ENCODE assay signal across 8 mouse cellular contexts in genomic region chr11:97628568-97629518, GRCm38 (mm10). TPM values are rescaled to one million over a fixed set of nuclear protein-coding genes. Genes with fewer than 3 reads are reported as not detected.
A peak's percentile ranks its signal among the peaks of the same experiment; 100 is the strongest.
DNase-seq lines count a peak whose midpoint lies in the region; ATAC-seq and TF ChIP-seq lines count a peak whose summit lies in the region.

No protein-coding gene starts in this region.

- H3K4me3 ChIP-seq in G1E (ENCODE audit: low read depth, low read length): peak overlapping the region; percentile 70
- peak overlapping the region; percentile 67 for H3K4me3 ChIP-seq in forebrain, embryonic 14.5 days (ENCODE audit: low read depth, low read length)
- H3K4me3 ChIP-seq in intestine, embryonic 15.5 days (replicated peaks): peak overlapping the region; percentile 74

- TF ChIP-seq CTCF in G1E (IDR thresholded peaks at IDR 0.05; ENCODE audit: low read depth, low read length): no peak

- H3K36me3 ChIP-seq in G1E (replicated peaks): peaks cover 14% of the 10 kb centered on the region
- no peaks in the 10 kb centered on the region for H3K36me3 ChIP-seq in forebrain, embryonic 14.5 days (ENCODE audit: control insufficient read depth, insufficient read depth, low read length)
- no peaks in the 10 kb centered on the region for H3K36me3 ChIP-seq in intestine, embryonic 15.5 days

- WGBS in forebrain, embryonic 14.5 days: under 1% methylated on average over 71 of the region's 106 CpGs
- WGBS in intestine, embryonic 15.5 days: under 1% methylated on average over 91 of the region's 106 CpGs

- H3K9ac ChIP-seq in forebrain, embryonic 14.5 days (ENCODE audit: low read length): peak overlapping the region; percentile 79
- H3K9ac ChIP-seq in intestine, embryonic 15.5 days: peak overlapping the region; percentile 70

- H3K27ac ChIP-seq in forebrain, embryonic 14.5 days (ENCODE audit: low read depth, low read length): no peak overlapping the region
- H3K27ac ChIP-seq in intestine, embryonic 15.5 days: no peak overlapping the region

- ATAC-seq in G1E (ENCODE audit: extremely low read depth, insufficient number of reproducible peaks, low FRiP score, poor library complexity, severe bottlenecking): no peak
- ATAC-seq in forebrain, embryonic 14.5 days: peak; percentile 41
- peak; percentile 52 for ATAC-seq in intestine, embryonic 15.5 days

- H3K4me1 ChIP-seq in G1E (ENCODE audit: insufficient read depth, low read depth, low read length): peaks cover 41% of the 10 kb centered on the region
- H3K4me1 ChIP-seq in forebrain, embryonic 14.5 days (ENCODE audit: control insufficient read depth, insufficient read depth, low read length): peaks cover 5% of the 10 kb centered on the region
- H3K4me1 ChIP-seq in intestine, embryonic 15.5 days (replicated peaks): peaks cover 27% of the 10 kb centered on the region

- peaks cover 25% of the 10 kb centered on the region for H3K9me3 ChIP-seq in G1E (replicated peaks)
- H3K9me3 ChIP-seq in forebrain, embryonic 14.5 days (replicated peaks; ENCODE audit: control insufficient read depth, low read length): no peaks in the 10 kb centered on the region
- no peaks in the 10 kb centered on the region for H3K9me3 ChIP-seq in intestine, embryonic 15.5 days

- intact Hi-C loops in heart, postnatal 10 days (cut with DNase I): no loop called here

- H3K27me3 ChIP-seq in G1E (ENCODE audit: insufficient read depth, low read length): peaks cover 39% of the 10 kb centered on the region
- peaks cover 53% of the 10 kb centered on the region for H3K27me3 ChIP-seq in forebrain, embryonic 14.5 days (replicated peaks; ENCODE audit: control insufficient read depth, insufficient read depth, low read length)
- H3K27me3 ChIP-seq in intestine, embryonic 15.5 days (replicated peaks): peaks cover 75% of the 10 kb centered on the region

- peak overlapping the region; percentile 83 for H3K4me2 ChIP-seq in forebrain, embryonic 14.5 days (ENCODE audit: low read length)
- H3K4me2 ChIP-seq in intestine, embryonic 15.5 days (replicated peaks): peak overlapping the region; percentile 96

- DNase-seq in heart, adult 18-20 months: peak; percentile 14 to 32
- DNase-seq in heart, postnatal 10 days: no peak
- DNase-seq in G1E (ENCODE audit: low spot score): peak; percentile 23
- DNase-seq in forebrain, embryonic 14.5 days (ENCODE audit: low spot score): peak; percentile 27
- peak; percentile 21 for DNase-seq in lung, postnatal 36 days
- DNase-seq in testis, postnatal 10 days (ENCODE audit: low spot score): peak; percentile 59
- DNase-seq in right cerebral cortex, postnatal 4 days: no peak

RNA-seq across cellular contexts. Expression of gene Epop, which starts 0.7 kb away (rescaled TPM):
- 1 to 10 TPM in 1 of 2 experiments, under 1 TPM in 1; 0.84 to 1.1 TPM for total RNA-seq in heart, adult 18-20 months (2021)
- 1 to 10 TPM in 1 of 2 experiments, under 1 TPM in 1; 0.57 to 1.0 TPM for total RNA-seq in heart, postnatal 10 days (2021)
- total RNA-seq in G1E (2014; fragmentation: Nextera tagmentation) (2.6 and 4.5 TPM in 2 replicates), G1E (2017) (2.7 and 3.9 TPM in 2 replicates)
- polyA plus RNA-seq in G1E (2012): 60.9 and 77.7 TPM in 2 replicates
- 2.5 and 3.3 TPM in 2 replicates for polyA plus RNA-seq in forebrain, embryonic 14.5 days (2014; fragmentation: Nextera tagmentation; extraction: Ambion mirVana)
- 2.7 and 3.7 TPM in 2 replicates for polyA plus RNA-seq in intestine, embryonic 15.5 days (2015; fragmentation: Nextera tagmentation; extraction: Ambion mirVana)

RNA-seq across cellular contexts. Expression of gene Mllt6, which starts 34.4 kb away (rescaled TPM):
- 10 to 100 TPM; 59.5 to 60.0 TPM for total RNA-seq in heart, adult 18-20 months (2021)
- 10 to 100 TPM; 55.8 to 61.7 TPM for total RNA-seq in heart, postnatal 10 days (2021)
- total RNA-seq in G1E (2014; fragmentation: Nextera tagmentation): 16.5 and 18.7 TPM in 2 replicates
- 10.9 and 11.2 TPM in 2 replicates for total RNA-seq in G1E (2017)
- polyA plus RNA-seq in G1E (2012): 38.3 and 42.6 TPM in 2 replicates
- 5.0 and 5.9 TPM in 2 replicates for polyA plus RNA-seq in forebrain, embryonic 14.5 days (2014; fragmentation: Nextera tagmentation; extraction: Ambion mirVana)
- polyA plus RNA-seq in intestine, embryonic 15.5 days (2015; fragmentation: Nextera tagmentation; extraction: Ambion mirVana): 1.9 and 2.4 TPM in 2 replicates

RNA-seq across cellular contexts. Expression of gene Srcin1, which starts 52.9 kb away (rescaled TPM):
- total RNA-seq in heart, adult 18-20 months (2021): under 1 TPM; 0.18 to 0.25 TPM
- under 1 TPM; 0.19 to 0.20 TPM for total RNA-seq in heart, postnatal 10 days (2021)
- total RNA-seq in G1E (2014; fragmentation: Nextera tagmentation) (0.15 TPM in 2 replicates), G1E (2017) (0.29 and 0.49 TPM in 2 replicates)
- 0.21 and 0.25 TPM in 2 replicates for polyA plus RNA-seq in G1E (2012)
- polyA plus RNA-seq in forebrain, embryonic 14.5 days (2014; fragmentation: Nextera tagmentation; extraction: Ambion mirVana): 5.6 and 6.4 TPM in 2 replicates
- 0.24 and 0.25 TPM in 2 replicates for polyA plus RNA-seq in intestine, embryonic 15.5 days (2015; fragmentation: Nextera tagmentation; extraction: Ambion mirVana)

RNA-seq across cellular contexts. Expression of gene Cisd3, which starts 56.8 kb away (rescaled TPM):
- 100 to 1,000 TPM; 134 to 145 TPM for total RNA-seq in heart, adult 18-20 months (2021)
- 100 to 1,000 TPM; 120 TPM for total RNA-seq in heart, postnatal 10 days (2021)
- total RNA-seq in G1E (2014; fragmentation: Nextera tagmentation) (14.7 and 19.1 TPM in 2 replicates), G1E (2017) (8.8 and 14.9 TPM in 2 replicates)
- 0.69 and 2.6 TPM in 2 replicates for polyA plus RNA-seq in G1E (2012)
- 17.3 and 19.5 TPM in 2 replicates for polyA plus RNA-seq in forebrain, embryonic 14.5 days (2014; fragmentation: Nextera tagmentation; extraction: Ambion mirVana)
- polyA plus RNA-seq in intestine, embryonic 15.5 days (2015; fragmentation: Nextera tagmentation; extraction: Ambion mirVana): 79.9 and 93.0 TPM in 2 replicates

Comparison
In these comparisons a context has a peak if more than half of its experiments do, and no peak if none do; other contexts are left out.
1. DNase-seq: peak in heart, adult 18-20 months (2 of 2), G1E (single experiment), forebrain, embryonic 14.5 days (single experiment), lung, postnatal 36 days (single experiment) and testis, postnatal 10 days (single experiment); none in heart, postnatal 10 days (0 of 2) and right cerebral cortex, postnatal 4 days (single experiment).
2. Peak in every context shown above with its lines, with median percentiles within 50 percentile points of each other: H3K4me3 ChIP-seq.